Mouse (Mus musculus) liver, embryonic 12.5 days (tissue): ENCODE results near the gene Oaz2. TPM values are rescaled to one million over a fixed set of nuclear protein-coding genes. Genes with fewer than 3 reads are reported as not detected.

Experiments used
- ATAC-seq: fragments of 200-750 bp; cut with Nextera tagmentation; 2 replicates; pipeline ENCODE4 v1.8.0; 2017; ENCODE audit warnings: moderate number of reproducible peaks, mild to moderate bottlenecking, moderate library complexity
- H3K27ac ChIP-seq: fragments of 300-500 bp; sonication (generic); 2 replicates; pipeline ENCODE4 v1.5.1; 2016; ENCODE audit warnings: mild to moderate bottlenecking
- H3K27me3 ChIP-seq: fragments of 300-500 bp; sonication (generic); replicated peaks from 2 replicates; pipeline ENCODE4 v1.6.1; 2016; ENCODE audit warnings: mild to moderate bottlenecking, moderate library complexity
- H3K36me3 ChIP-seq: fragments of 300-500 bp; sonication (generic); 2 replicates; pipeline ENCODE4 v1.6.1; 2016; ENCODE audit warnings: mild to moderate bottlenecking, moderate library complexity
- H3K4me1 ChIP-seq: fragments of 300-500 bp; sonication (generic); 2 replicates; pipeline ENCODE4 v1.6.1; 2016
- H3K4me2 ChIP-seq: fragments of 300-500 bp; sonication (generic); 2 replicates; pipeline ENCODE4 v1.6.1; 2016; ENCODE audit warnings: mild to moderate bottlenecking, moderate library complexity
- H3K4me3 ChIP-seq: fragments of 300-500 bp; sonication (generic); 2 replicates; pipeline ENCODE4 v1.5.1; 2016; ENCODE audit warnings: mild to moderate bottlenecking, moderate library complexity
- H3K9ac ChIP-seq: fragments of 300-500 bp; sonication (generic); 2 replicates; pipeline ENCODE4 v1.6.1; 2016; ENCODE audit warnings: mild to moderate bottlenecking, moderate library complexity
- H3K9me3 ChIP-seq: fragments of 300-500 bp; sonication (generic); replicated peaks from 2 replicates; pipeline ENCODE4 v1.6.1; 2016; ENCODE audit warnings: mild to moderate bottlenecking, moderate library complexity
- WGBS: fragments of 180-500 bp; shearing (Covaris S2); methylation state at CpG from one replicate; pipeline ENCODE4 v1.1.7; 2016; ENCODE audit not compliant: insufficient replicate concordance; 5-methylcytosine and 5-hydroxymethylcytosine counted together
- polyA plus RNA-seq: library from polyadenylated mRNA; unstranded; fragments of >200 nt; fragmentation: Nextera tagmentation; extraction: Ambion mirVana; gene quantifications from 2 replicates; pipeline ENCODE4 v1.2.1, GENCODE M21; 2016

Oaz2 gene
- polyA plus RNA-seq, 1 experiment from 2014 or later: 71.0 TPM

GRCm38 (mm10) chr9:65734931-65735330 lies 67.1 kb downstream of the Oaz2 start:
- ATAC-seq: no peak
- Histone ChIP-seq H3K27me3 (no peaks in the 10 kb centered on the region), H3K9me3 (no peaks in the 10 kb centered on the region), H3K4me2 (no peak overlapping the region), H3K27ac (no peak overlapping the region), H3K4me1 (peaks cover 11% of the 10 kb centered on the region), H3K9ac (no peak overlapping the region), H3K4me3 (no peak overlapping the region), H3K36me3 (peaks cover 19% of the 10 kb centered on the region)
- 78% methylated on average over 3 of the region's 3 CpGs for WGBS

Other genes with a start within 250 kb of the Oaz2 start
- gene Slc51b, start 245.0 kb upstream of the Oaz2 start, polyA plus RNA-seq: 0.32 TPM in 1 of 2 replicates, not detected in the other
- 11.7 and 12.9 TPM in 2 replicates for gene Mtfmt, start 232.2 kb upstream of the Oaz2 start, polyA plus RNA-seq
- gene Spg21, start 207.1 kb upstream of the Oaz2 start, polyA plus RNA-seq: 29.9 and 31.1 TPM in 2 replicates
- gene Ankdd1a, start 147.8 kb upstream of the Oaz2 start, polyA plus RNA-seq: not detected in 2 replicates
- gene Plekho2, start 88.0 kb upstream of the Oaz2 start, polyA plus RNA-seq: 37.2 and 39.1 TPM in 2 replicates
- 16.1 and 17.4 TPM in 2 replicates for gene Pif1, start 80.8 kb upstream of the Oaz2 start, polyA plus RNA-seq
- gene Rbpms2, start 38.4 kb upstream of the Oaz2 start, polyA plus RNA-seq: 19.2 and 19.3 TPM in 2 replicates
- gene Zfp609, start 159.6 kb downstream of the Oaz2 start, polyA plus RNA-seq: 3.3 and 3.8 TPM in 2 replicates
- 126 TPM in 2 replicates for gene Pclaf, start 222.2 kb downstream of the Oaz2 start, polyA plus RNA-seq
- gene Trip4, start 240.8 kb downstream of the Oaz2 start, polyA plus RNA-seq: 17.4 and 18.3 TPM in 2 replicates
- gene Csnk1g1, start 240.9 kb downstream of the Oaz2 start, polyA plus RNA-seq: 7.1 and 7.4 TPM in 2 replicates